In genomic region chr2:160214032-160214812, GRCm38 (mm10) we compare ENCODE assay signal across 22 mouse cellular contexts.
A peak's percentile ranks its signal among the peaks of the same experiment; 100 is the strongest.
DNase-seq lines count a peak whose midpoint lies in the region; ATAC-seq and TF ChIP-seq lines count a peak whose summit lies in the region.
"Had no signal": no experiment of that assay in that cellular context is flagged by ENCODE, and none has a peak within 500 bp of the region (broad histone marks: within the 10 kb centered on the region; RNA-seq: fewer than 3 reads in every experiment).

No protein-coding gene starts in this region.

- no peak overlapping the region for H3K4me3 ChIP-seq in heart, embryonic 10.5 days
- no peak overlapping the region for H3K4me3 ChIP-seq in bone marrow, adult 2 months (replicated peaks; ENCODE audit: control insufficient read depth, low read depth, low read length)
- H3K4me3 ChIP-seq: forebrain, embryonic 15.5 days; hindbrain, embryonic 15.5 days; intestine, embryonic 15.5 days; limb, embryonic 15.5 days; midbrain, embryonic 13.5 days; myocyte had no signal

- no peak overlapping the region for H3K27ac ChIP-seq in heart, embryonic 10.5 days
- H3K27ac ChIP-seq in bone marrow, adult 2 months (ENCODE audit: control insufficient read depth, insufficient read depth, low read depth, low read length, poor library complexity) = peak overlapping the region; percentile 60
- H3K27ac ChIP-seq: forebrain, embryonic 15.5 days; hindbrain, embryonic 15.5 days; intestine, embryonic 15.5 days; limb, embryonic 15.5 days; midbrain, embryonic 13.5 days had no signal

- H3K27me3 ChIP-seq in heart, embryonic 10.5 days (ENCODE audit: insufficient read depth, poor library complexity, severe bottlenecking) = peaks cover 5% of the 10 kb centered on the region; the same call in 1 of the 2 replicates
- H3K27me3 ChIP-seq: forebrain, embryonic 15.5 days; hindbrain, embryonic 15.5 days; intestine, embryonic 15.5 days; limb, embryonic 15.5 days had no signal

- no peaks in the 10 kb centered on the region for H3K9me3 ChIP-seq in heart, embryonic 10.5 days
- H3K9me3 ChIP-seq: forebrain, embryonic 15.5 days; hindbrain, embryonic 15.5 days; intestine, embryonic 15.5 days; limb, embryonic 15.5 days; midbrain, embryonic 13.5 days had no signal

- TF ChIP-seq POLR2A in bone marrow, adult 2 months (IDR thresholded peaks at IDR 0.05; ENCODE audit: borderline replicate concordance, control insufficient read depth, low read depth, low read length) = no peak

- 83% methylated on average over 10 of the region's 10 CpGs for WGBS in heart, embryonic 10.5 days
- WGBS in bone marrow, adult 2 months = 48% methylated on average over 10 of the region's 10 CpGs

- H3K4me1 ChIP-seq in heart, embryonic 10.5 days = no peaks in the 10 kb centered on the region
- H3K4me1 ChIP-seq in bone marrow, adult 2 months (ENCODE audit: control insufficient read depth, insufficient read depth, low read length) = peaks cover 3% of the 10 kb centered on the region
- H3K4me1 ChIP-seq: forebrain, embryonic 15.5 days; hindbrain, embryonic 15.5 days; intestine, embryonic 15.5 days; limb, embryonic 15.5 days; midbrain, embryonic 13.5 days had no signal

- TF ChIP-seq CTCF in bone marrow, adult 2 months (IDR thresholded peaks at IDR 0.05; ENCODE audit: control insufficient read depth, insufficient read depth, low read length) = no peak

- DNase-seq in heart, embryonic 10.5 days (ENCODE audit: low spot score) = peak; percentile 71
- DNase-seq in heart, postnatal 25 days (ENCODE audit: low spot score) = no peak
- DNase-seq in lung, adult 18-20 months = peak; percentile 19
- no peak for DNase-seq in lung, postnatal 10 days
- no peak for DNase-seq in urinary bladder, postnatal 36 days (ENCODE audit: low spot score in 2 of 2)
- no peak for DNase-seq in layer of hippocampus, postnatal 10 days (ENCODE audit: low spot score in 2 of 2)
- DNase-seq: adrenal gland, adult 2 months; B cell, adult 2 months; cerebellum, postnatal 10 days; embryo, embryonic 11 days; gastrocnemius, postnatal 14 days; heart, postnatal 4 days; kidney, adult 9 months; kidney, postnatal 4 days had no signal

- H3K36me3 ChIP-seq in heart, embryonic 10.5 days = no peaks in the 10 kb centered on the region
- H3K36me3 ChIP-seq: forebrain, embryonic 15.5 days; hindbrain, embryonic 15.5 days; intestine, embryonic 15.5 days; limb, embryonic 15.5 days; midbrain, embryonic 13.5 days had no signal

- intact Hi-C loops in heart, postnatal 25 days (cut with DNase I) = no loop called here

- ATAC-seq in megakaryocyte progenitor cell, adult 5-6 weeks (replicated peaks; ENCODE audit: poor library complexity) = peak; percentile 76
- ATAC-seq: forebrain, embryonic 15.5 days; intestine, embryonic 15.5 days; midbrain, embryonic 13.5 days had no signal

Comparison
In these comparisons a context has a peak if more than half of its experiments do, and no peak if none do; other contexts are left out.
1. DNase-seq: peak in heart, embryonic 10.5 days (single experiment) and lung, adult 18-20 months (2 of 2); none in heart, postnatal 25 days (single experiment), lung, postnatal 10 days (single experiment), urinary bladder, postnatal 36 days (0 of 2) and layer of hippocampus, postnatal 10 days (0 of 2).